Mouse (Mus musculus) G1E (cell line): ENCODE results near the gene Krtdap.

ENCODE experiments used
- CTCF ChIP-seq: IDR thresholded peaks from 2 replicates; pipeline ENCODE4 v1.5.1; 2012; ENCODE audit warnings: low read depth, low read length, inconsistent platforms, mixed read lengths
- TAL1 ChIP-seq: conservative IDR thresholded peaks from 2 replicates; pipeline ENCODE4 v1.6.1; 2012; ENCODE audit warnings: low read depth, low read length, inconsistent platforms, mixed read lengths

DNA sequence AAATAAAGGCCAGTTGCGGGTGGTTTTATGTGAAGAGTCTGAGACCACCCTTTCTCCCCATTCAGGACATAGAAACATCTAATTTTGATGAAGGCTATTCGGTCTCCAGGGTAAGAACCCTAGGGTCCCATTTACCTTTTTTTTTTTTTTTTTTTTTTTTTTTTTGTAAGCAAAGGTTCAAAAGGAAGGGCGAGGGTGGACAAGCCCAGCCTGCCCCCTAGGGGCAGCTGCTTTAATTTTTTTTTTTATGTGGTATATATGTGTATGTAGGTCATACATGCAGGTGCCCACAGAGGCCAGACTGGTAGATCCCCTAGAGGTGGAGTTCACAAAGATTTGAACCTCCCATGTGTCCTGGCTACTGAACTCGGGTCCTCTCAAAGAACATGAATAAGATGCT lies 21.3 kb upstream of the Krtdap start:
- no peak for TF ChIP-seq CTCF
- no peak for TF ChIP-seq TAL1
